Mouse (Mus musculus): ENCODE measurements around the gene Slc7a15. TPM values are rescaled to one million over a fixed set of nuclear protein-coding genes. Genes with fewer than 3 reads are reported as not detected.

Gene Slc7a15
- polyA plus RNA-seq, 1 experiment from 2014 or later = not detected

- Histone ChIP-seq H3K27ac (replicated peaks) (no peak overlapping the region), H3K4me3 (no peak overlapping the region), H3K27me3 (ENCODE audit: low read depth, poor library complexity, severe bottlenecking) (no peaks in the 10 kb centered on the region), H3K36me3 (no peaks in the 10 kb centered on the region), H3K9me3 (replicated peaks) (no peaks in the 10 kb centered on the region), H3K4me1 (no peaks in the 10 kb centered on the region)
- 90% methylated on average over 6 of the region's 6 CpGs for WGBS
- DNase-seq (ENCODE audit: low spot score) = no peak
Observed at GRCm38 (mm10) chr12:8546801-8547200, 52.1 kb downstream of the Slc7a15 start.

- Histone ChIP-seq H3K4me1 (no peaks in the 10 kb centered on the region), H3K27me3 (ENCODE audit: low read depth, poor library complexity, severe bottlenecking) (no peaks in the 10 kb centered on the region), H3K9me3 (replicated peaks) (no peaks in the 10 kb centered on the region), H3K27ac (replicated peaks) (no peak overlapping the region), H3K36me3 (no peaks in the 10 kb centered on the region), H3K4me3 (no peak overlapping the region)
- peak; percentile 8 for DNase-seq (ENCODE audit: low spot score)
- 87% methylated on average over 5 of the region's 5 CpGs for WGBS
Observed at GRCm38 (mm10) chr12:8545066-8545610, 53.7 kb downstream of the Slc7a15 start.

DNA sequence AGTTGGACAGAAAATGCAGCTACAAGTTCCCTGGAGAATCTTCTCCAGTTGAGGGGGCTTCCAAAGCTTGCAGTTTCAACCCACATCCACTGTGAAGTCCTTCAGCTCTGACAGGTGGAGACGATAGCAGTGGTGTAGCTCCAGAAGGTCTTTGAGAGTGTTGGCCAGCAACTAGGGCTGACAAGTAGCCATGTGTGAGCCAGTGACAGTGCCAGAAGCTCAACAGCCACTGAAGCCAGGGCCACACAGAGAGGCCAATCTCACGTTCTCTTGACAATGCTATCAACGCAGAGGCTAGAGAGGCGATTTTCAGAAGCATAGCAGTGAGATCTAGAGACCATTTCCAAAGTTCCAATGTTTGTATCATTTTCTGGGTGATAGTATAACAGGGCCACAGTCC is 56.5 kb downstream of the Slc7a15 start:
- Histone ChIP-seq H3K27ac (replicated peaks) (no peak overlapping the region), H3K9me3 (replicated peaks) (no peaks in the 10 kb centered on the region), H3K4me1 (no peaks in the 10 kb centered on the region), H3K36me3 (no peaks in the 10 kb centered on the region), H3K27me3 (ENCODE audit: low read depth, poor library complexity, severe bottlenecking) (no peaks in the 10 kb centered on the region), H3K4me3 (no peak overlapping the region)
- no peak for DNase-seq (ENCODE audit: low spot score)
- 82% methylated on average over 4 of the region's 4 CpGs for WGBS

DNA sequence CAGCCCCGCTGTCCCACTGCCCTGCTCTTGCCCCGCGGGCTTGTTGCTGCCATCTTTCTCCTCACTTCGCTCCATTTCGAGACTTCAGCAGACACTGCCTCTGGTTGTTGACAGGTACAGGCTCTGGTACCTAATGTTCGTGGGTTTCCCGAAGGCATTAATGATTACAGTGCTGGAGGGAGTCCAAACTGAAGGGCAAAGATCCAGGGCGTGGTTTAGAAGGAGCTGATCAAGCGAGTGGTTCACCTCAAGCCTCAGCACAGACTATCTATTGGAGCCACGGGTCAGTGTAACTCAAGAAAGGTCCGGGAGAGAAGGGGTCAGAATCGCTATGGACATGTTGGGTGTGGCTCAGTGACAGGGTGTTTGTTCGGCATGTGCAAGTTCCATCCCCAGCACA is 59.4 kb downstream of the Slc7a15 start:
- no peaks in the 10 kb centered on the region for H3K4me1 ChIP-seq
- H3K9me3 ChIP-seq (replicated peaks) = no peaks in the 10 kb centered on the region
- H3K36me3 ChIP-seq = no peaks in the 10 kb centered on the region
- 88% methylated on average over 13 of the region's 13 CpGs for WGBS
- H3K27me3 ChIP-seq (ENCODE audit: low read depth, poor library complexity, severe bottlenecking) = no peaks in the 10 kb centered on the region
- no peak overlapping the region for H3K27ac ChIP-seq (replicated peaks)
- H3K4me3 ChIP-seq = no peak overlapping the region
- no peak for DNase-seq (ENCODE audit: low spot score)

GRCm38 (mm10) chr12:8537291-8537690 is 61.6 kb downstream of the Slc7a15 start:
- H3K9me3 ChIP-seq (replicated peaks) = no peaks in the 10 kb centered on the region
- WGBS = 94% methylated on average over 5 of the region's 5 CpGs
- H3K36me3 ChIP-seq = no peaks in the 10 kb centered on the region

GRCm38 (mm10) chr12:8536221-8536965 is 62.5 kb downstream of the Slc7a15 start:
- H3K36me3 ChIP-seq = no peaks in the 10 kb centered on the region
- no peak overlapping the region for H3K27ac ChIP-seq (replicated peaks)
- H3K4me1 ChIP-seq = no peaks in the 10 kb centered on the region
- 83% methylated on average over 9 of the region's 9 CpGs for WGBS
- no peak for DNase-seq (ENCODE audit: low spot score)
- H3K27me3 ChIP-seq (ENCODE audit: low read depth, poor library complexity, severe bottlenecking) = no peaks in the 10 kb centered on the region
- no peak overlapping the region for H3K4me3 ChIP-seq
- H3K9me3 ChIP-seq (replicated peaks) = no peaks in the 10 kb centered on the region

More at GRCm38 (mm10) chr12:8537291-8537690, 61.6 kb downstream of the Slc7a15 start:
- H3K4me1 ChIP-seq = no peaks in the 10 kb centered on the region
- H3K4me3 ChIP-seq = no peak overlapping the region
- no peaks in the 10 kb centered on the region for H3K27me3 ChIP-seq (ENCODE audit: low read depth, poor library complexity, severe bottlenecking)
- no peak overlapping the region for H3K27ac ChIP-seq (replicated peaks)
- no peak for DNase-seq (ENCODE audit: low spot score)

DNA sequence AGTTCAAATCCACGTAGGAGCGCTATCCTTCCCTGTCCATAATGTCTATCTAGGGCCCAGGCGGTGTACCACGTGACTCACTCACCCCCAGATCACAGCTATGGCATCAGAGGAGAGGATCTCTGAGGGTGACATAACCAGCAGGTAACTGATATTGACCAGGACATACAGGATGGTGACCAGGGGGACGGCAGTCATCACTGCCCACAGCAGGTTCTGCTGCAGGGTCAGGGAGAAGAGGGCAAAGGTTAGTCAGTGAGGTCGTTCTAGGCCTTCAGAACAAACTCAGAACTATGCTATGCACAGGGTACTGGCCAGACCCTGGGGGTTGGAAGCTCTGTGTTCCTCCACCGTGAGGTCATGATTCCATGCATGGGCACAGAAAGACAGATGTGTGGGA is 63.3 kb downstream of the Slc7a15 start:
- Histone ChIP-seq H3K9me3 (replicated peaks) (no peaks in the 10 kb centered on the region), H3K36me3 (no peaks in the 10 kb centered on the region), H3K27ac (replicated peaks) (no peak overlapping the region), H3K4me3 (no peak overlapping the region), H3K27me3 (ENCODE audit: low read depth, poor library complexity, severe bottlenecking) (no peaks in the 10 kb centered on the region), H3K4me1 (no peaks in the 10 kb centered on the region)
- WGBS = 77% methylated on average over 7 of the region's 7 CpGs
- DNase-seq (ENCODE audit: low spot score) = no peak

GRCm38 (mm10) chr12:8534915-8535314 is 64.0 kb downstream of the Slc7a15 start:
- Histone ChIP-seq H3K27me3 (ENCODE audit: low read depth, poor library complexity, severe bottlenecking) (no peaks in the 10 kb centered on the region), H3K4me3 (no peak overlapping the region), H3K36me3 (no peaks in the 10 kb centered on the region), H3K4me1 (no peaks in the 10 kb centered on the region), H3K27ac (replicated peaks) (no peak overlapping the region), H3K9me3 (replicated peaks) (no peaks in the 10 kb centered on the region)
- 94% methylated on average over 1 of the region's 1 CpGs for WGBS
- DNase-seq (ENCODE audit: low spot score) = no peak

GRCm38 (mm10) chr12:8527770-8528169 is 71.1 kb downstream of the Slc7a15 start:
- Histone ChIP-seq H3K36me3 (no peaks in the 10 kb centered on the region), H3K9me3 (replicated peaks) (no peaks in the 10 kb centered on the region), H3K27ac (replicated peaks) (no peak overlapping the region), H3K4me1 (0 out of 2 replicates have a peak, but pooled peaks cover 3% of the 10 kb centered on the region), H3K4me3 (no peak overlapping the region), H3K27me3 (ENCODE audit: low read depth, poor library complexity, severe bottlenecking) (no peaks in the 10 kb centered on the region)
- DNase-seq (ENCODE audit: low spot score) = no peak
- WGBS = 83% methylated on average over 5 of the region's 5 CpGs

GRCm38 (mm10) chr12:8527175-8527574 is 71.7 kb downstream of the Slc7a15 start:
- WGBS = 82% methylated on average over 1 of the region's 1 CpGs
- Histone ChIP-seq H3K27ac (replicated peaks) (no peak overlapping the region), H3K36me3 (no peaks in the 10 kb centered on the region), H3K27me3 (ENCODE audit: low read depth, poor library complexity, severe bottlenecking) (no peaks in the 10 kb centered on the region), H3K4me1 (0 out of 2 replicates have a peak, but pooled peaks cover 3% of the 10 kb centered on the region), H3K9me3 (replicated peaks) (no peaks in the 10 kb centered on the region), H3K4me3 (no peak overlapping the region)
- DNase-seq (ENCODE audit: low spot score) = no peak

- no peaks in the 10 kb centered on the region for H3K9me3 ChIP-seq (replicated peaks)
- H3K27ac ChIP-seq (replicated peaks) = no peak overlapping the region
- DNase-seq (ENCODE audit: low spot score) = no peak
- peaks cover 7% of the 10 kb centered on the region; the same call in 1 of the 2 replicates for H3K4me1 ChIP-seq
- H3K4me3 ChIP-seq = no peak overlapping the region
- 72% methylated on average over 5 of the region's 5 CpGs for WGBS
- H3K36me3 ChIP-seq = no peaks in the 10 kb centered on the region
- no peaks in the 10 kb centered on the region for H3K27me3 ChIP-seq (ENCODE audit: low read depth, poor library complexity, severe bottlenecking)
Observed at GRCm38 (mm10) chr12:8524062-8524461, 74.8 kb downstream of the Slc7a15 start.

DNA sequence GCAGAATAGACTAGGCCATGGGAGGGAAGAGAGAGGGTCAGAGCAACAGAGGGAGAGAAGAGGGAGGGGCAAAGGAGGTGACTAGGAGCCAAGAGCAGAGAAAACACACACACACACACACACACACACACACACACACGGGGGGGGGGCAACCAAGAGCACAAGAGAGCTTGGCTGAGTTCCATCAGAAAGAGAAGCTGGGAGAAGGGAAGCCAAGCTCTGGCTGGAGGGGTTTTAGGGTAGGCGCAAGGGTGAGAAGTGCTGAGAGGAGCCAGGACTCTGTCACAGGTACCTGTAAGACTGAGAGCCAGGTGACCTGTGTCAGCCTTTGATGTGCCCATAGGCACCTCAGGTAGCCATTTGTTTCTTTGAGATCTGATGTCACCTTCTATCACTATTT is 76.2 kb downstream of the Slc7a15 start:
- no peaks in the 10 kb centered on the region for H3K9me3 ChIP-seq (replicated peaks)
- H3K27me3 ChIP-seq (ENCODE audit: low read depth, poor library complexity, severe bottlenecking) = no peaks in the 10 kb centered on the region
- H3K4me1 ChIP-seq = peaks cover 7% of the 10 kb centered on the region; the same call in 1 of the 2 replicates
- no peak overlapping the region for H3K27ac ChIP-seq (replicated peaks)
- no peak for DNase-seq (ENCODE audit: low spot score)
- WGBS = 85% methylated on average over 2 of the region's 2 CpGs
- H3K36me3 ChIP-seq = no peaks in the 10 kb centered on the region
- no peak overlapping the region for H3K4me3 ChIP-seq

- peaks cover 7% of the 10 kb centered on the region; the same call in 1 of the 2 replicates for H3K4me1 ChIP-seq
- no peaks in the 10 kb centered on the region for H3K9me3 ChIP-seq (replicated peaks)
- no peaks in the 10 kb centered on the region for H3K36me3 ChIP-seq
- 57% methylated on average over 11 of the region's 12 CpGs for WGBS
- DNase-seq (ENCODE audit: low spot score) = no peak
- H3K27ac ChIP-seq (replicated peaks) = no peak overlapping the region
- H3K4me3 ChIP-seq = no peak overlapping the region
- no peaks in the 10 kb centered on the region for H3K27me3 ChIP-seq (ENCODE audit: low read depth, poor library complexity, severe bottlenecking)
Observed at GRCm38 (mm10) chr12:8521375-8522047, 77.4 kb downstream of the Slc7a15 start.
